Mouse (Mus musculus) ovary, postnatal 36 days (tissue): Measurements from ENCODE around the gene Elp4.

Experiments
- DNase-seq: peaks from one replicate; pipeline ENCODE4 v3.0.0; 2022; ENCODE audit warnings: low spot score, mixed read lengths

The Elp4 gene

DNA sequence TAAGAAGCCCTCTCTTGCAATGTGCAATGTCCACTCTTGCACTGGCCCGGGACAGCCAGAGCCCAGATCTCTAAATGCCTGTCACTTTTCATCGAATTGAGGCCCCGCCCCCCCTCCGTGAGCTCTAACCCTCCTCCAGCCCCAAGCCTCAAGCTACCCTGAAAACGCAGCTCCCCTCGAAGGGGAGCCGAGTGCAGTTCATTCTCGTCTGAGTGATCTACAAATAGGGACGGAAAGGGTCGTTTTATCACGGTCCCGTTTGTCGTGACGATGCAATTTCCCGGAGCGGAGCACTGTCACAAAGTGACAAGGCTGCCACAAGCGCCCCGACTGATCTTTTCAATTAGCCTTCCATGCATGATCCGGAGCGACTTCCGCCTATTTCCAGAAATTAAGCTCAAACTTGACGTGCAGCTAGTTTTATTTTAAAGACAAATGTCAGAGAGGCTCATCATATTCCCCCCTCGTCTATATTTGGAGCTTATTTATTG is 222.3 kb downstream of the Elp4 start:
- DNase-seq = no peak

GRCm38 (mm10) chr2:105680999-105681710 is 223.2 kb downstream of the Elp4 start:
- no peak for DNase-seq

- DNase-seq = no peak
Measured at GRCm38 (mm10) chr2:105680146-105680998, 224.0 kb downstream of the Elp4 start.

DNA sequence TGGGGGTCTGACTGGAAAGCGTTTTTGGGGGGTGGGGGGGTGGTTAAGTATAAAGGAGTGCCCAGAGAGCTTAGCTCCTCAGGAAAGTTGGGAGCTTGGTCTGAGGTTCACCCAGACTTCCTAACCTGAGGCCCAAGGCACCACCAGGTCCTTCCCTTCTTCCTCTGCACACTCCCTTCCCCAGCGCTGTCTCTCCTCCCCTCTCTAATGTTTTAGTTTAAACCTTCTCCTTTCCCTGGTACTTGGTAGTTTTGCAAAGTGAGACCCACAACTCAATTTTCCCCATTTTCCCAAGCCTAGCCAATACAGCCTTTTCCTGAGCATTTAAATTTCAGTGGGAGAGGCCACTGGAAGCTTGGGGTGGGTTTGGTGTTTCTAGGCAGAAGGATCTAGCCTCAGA is 225.0 kb downstream of the Elp4 start:
- no peak for DNase-seq

- no peak for DNase-seq
Measured at GRCm38 (mm10) chr2:105678880-105679321, 225.5 kb downstream of the Elp4 start.

GRCm38 (mm10) chr2:105678306-105678705 is 226.1 kb downstream of the Elp4 start:
- no peak for DNase-seq

GRCm38 (mm10) chr2:105677434-105678105 is 226.8 kb downstream of the Elp4 start:
- no peak for DNase-seq

GRCm38 (mm10) chr2:105676909-105677433 is 227.4 kb downstream of the Elp4 start:
- no peak for DNase-seq

- DNase-seq = peak; percentile 56
Measured at GRCm38 (mm10) chr2:105676080-105676908, 228.1 kb downstream of the Elp4 start.

DNA sequence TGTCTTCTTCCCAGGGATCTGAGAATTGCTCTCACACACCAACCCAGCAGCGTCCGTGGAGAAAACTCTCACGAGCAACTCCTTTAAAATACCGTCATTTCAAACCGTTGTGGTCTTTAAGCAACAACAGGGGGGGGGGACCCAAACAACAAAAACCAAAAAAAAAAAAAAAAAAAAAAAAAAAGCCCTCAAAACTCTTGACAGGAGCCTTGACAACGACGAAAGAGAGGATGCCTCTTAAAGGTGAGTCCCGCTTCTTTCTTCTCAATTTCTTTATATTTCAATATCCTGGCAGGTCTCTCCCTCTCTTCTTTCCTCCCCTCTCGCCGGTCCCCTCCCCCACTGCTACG is 228.7 kb downstream of the Elp4 start:
- DNase-seq = no peak

DNA sequence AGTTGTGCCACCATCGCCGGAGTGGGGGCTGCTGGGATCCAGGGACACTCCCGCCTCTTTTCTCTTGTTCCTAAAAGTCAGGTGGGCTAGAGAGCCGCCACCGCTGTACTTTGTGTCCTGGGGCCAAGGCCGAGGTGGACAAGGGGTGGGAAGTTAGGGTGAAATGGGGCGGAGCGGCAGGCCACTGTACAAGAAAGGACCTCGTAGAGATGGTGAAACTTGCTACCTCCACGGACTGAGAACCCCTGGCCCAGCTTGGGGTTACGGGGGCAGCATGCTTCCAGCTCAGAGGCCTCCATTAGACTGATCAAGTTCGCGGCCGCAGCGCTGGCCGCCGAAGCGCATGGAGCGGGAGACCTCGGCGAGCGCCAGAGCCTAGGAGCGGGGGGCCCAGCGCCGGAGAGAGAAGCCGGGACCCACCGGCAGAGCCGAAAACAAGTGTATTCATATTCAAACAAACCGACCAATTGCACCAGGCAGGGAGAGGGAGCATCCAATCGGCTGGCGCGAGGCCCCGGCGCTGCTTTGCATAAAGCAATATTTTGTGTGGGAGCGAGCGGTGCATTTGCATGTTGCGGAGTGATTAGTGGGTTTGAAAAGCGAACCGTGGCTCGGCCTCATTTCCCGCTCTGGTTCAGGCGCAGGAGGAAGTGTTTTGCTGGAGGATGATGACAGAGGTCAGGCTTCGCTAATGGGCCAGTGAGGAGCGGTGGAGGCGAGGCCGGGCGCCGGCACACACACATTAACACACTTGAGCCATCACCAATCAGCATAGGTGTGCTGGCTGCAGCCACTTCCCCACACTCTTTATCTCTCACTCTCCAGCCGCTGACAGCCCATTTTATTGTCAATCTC is 229.3 kb downstream of the Elp4 start:
- no peak for DNase-seq

DNA sequence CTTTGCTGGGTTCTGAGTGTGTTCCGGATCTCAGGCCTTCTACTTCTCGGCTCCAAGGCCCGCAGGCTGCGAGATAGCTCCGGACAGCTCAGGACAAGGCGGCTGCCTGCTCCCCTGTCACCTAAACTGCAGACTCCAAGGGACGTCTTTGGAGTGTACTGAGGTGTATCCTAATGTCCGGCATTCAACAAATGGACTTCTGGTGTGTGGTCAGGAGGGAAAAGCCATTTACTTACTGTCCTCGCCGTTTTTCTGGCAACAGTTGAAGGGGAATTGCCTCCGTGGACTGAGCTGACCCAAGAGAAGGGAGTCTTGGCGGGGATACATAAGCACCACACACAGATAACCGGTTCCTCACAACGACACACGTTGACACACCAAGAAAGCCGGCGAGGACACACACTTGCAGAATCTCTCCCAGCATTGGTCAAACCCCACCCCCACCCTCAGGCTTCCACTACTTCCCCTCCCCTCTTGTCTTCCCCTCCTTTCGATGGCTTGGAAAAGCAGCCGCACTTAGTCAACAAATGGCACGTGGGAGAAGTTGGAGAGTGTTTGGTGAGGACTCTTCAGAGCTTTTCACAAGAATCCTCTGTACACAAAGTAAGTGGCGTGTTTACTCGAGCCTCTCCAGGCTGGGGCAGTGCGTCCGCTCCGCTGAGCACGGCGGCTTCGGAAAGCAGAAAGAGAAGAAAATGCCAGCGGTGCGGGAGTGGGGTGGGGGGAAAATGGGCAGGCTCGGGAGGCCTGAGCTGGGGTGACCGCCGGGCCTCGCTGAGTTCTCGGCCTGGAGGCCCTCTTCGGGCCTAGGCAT is 230.1 kb downstream of the Elp4 start:
- no peak for DNase-seq

DNA sequence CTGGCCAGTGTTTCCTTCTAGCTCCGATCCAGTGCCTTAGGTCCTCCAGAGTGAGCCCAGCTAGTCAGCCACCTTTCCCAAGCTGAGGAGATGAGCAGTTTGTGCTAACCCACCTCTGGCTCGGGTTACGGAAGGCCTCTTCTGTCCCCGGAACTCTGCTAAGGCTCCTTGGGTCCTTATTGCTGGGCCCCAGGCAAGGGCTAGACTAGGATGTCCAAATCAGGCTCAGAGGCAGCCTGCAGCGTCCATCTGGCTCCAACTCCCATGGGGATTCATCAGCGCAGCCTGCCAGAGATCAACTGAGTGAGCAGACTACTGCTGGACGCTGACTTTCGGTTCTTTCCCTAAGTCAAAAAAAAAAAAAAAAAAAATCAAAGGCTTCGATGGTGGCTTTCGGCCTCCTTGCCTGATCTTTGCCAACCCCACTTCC is 230.7 kb downstream of the Elp4 start:
- DNase-seq = no peak

DNA sequence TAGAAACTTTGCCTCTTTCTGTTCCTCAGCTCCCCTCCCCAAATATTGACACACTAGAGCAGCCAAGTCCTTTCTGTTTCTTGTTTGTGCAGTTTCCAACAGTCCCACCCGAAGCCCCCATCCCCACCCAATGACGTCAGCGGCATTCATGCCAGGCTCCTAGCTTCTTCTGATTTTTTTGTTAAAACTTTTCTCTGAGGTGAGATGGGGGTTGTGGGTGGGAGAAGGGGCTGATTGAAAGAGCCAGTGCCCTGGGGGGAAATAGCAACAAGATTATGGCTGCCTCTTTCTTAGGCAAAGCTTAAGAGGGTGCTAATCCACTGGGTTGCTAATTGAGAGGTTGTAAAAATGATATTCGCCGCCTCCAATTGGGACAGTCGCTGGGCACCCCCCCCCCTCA is 231.3 kb downstream of the Elp4 start:
- no peak for DNase-seq

DNA sequence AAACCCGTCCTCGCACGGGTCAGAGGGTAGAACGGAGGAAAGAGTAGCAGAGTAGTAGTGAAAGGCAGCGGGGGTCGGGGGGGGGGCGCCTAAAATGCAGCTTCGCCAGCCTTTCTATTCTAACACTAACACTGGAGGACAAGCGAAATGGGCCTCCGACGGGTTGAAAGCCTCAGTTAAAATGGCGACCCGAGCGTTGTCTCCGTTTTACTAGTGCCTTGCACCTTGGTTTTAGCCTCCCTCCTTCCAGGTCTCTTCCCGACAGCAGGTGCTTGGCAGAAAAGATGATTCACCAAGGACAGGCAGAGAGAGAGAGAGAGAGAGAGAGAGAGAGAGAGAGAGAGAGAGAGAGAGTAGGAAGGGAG is 231.8 kb downstream of the Elp4 start:
- no peak for DNase-seq

GRCm38 (mm10) chr2:105671798-105672595 is 232.4 kb downstream of the Elp4 start:
- no peak for DNase-seq

- DNase-seq = no peak
Measured at GRCm38 (mm10) chr2:105671116-105671797, 233.1 kb downstream of the Elp4 start.

DNA sequence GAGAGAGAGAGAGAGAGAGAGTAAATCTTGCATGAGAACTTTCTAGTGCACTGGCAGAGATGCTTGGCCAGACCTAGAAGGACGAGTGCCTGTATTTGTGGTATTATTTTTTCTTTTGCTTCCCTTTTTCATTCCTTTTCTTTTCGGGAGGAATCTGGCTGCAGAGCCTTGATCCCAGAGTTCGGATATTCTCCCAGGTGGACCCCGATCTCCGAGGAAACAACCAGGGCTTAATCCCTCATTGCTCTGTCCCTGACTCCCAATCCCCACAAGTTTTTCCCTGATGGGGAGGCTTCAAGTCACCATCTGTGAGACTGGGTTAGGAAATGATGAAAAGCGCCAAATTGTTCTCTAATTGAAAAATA is 233.7 kb downstream of the Elp4 start:
- no peak for DNase-seq
